Mouse (Mus musculus): Measurements from ENCODE around the gene Homer3. TPM values are rescaled to one million over a fixed set of nuclear protein-coding genes. Genes with fewer than 3 reads are reported as not detected.

The Homer3 gene
- total and polyA plus RNA-seq, 2 experiments from 2014 or later: 13.8 to 36.4 TPM

- Histone ChIP-seq H3K4me2 (ENCODE audit: low read depth, low read length, poor library complexity, severe bottlenecking) (no peak overlapping the region), H3K4me1 (ENCODE audit: insufficient read depth, low read length) (0 out of 2 replicates have a peak, but pooled peaks cover 3% of the 10 kb centered on the region), H3K27ac (ENCODE audit: low read depth, low read length) (peak overlapping the region; percentile 64), H3K9ac (replicated peaks; ENCODE audit: low read length, poor library complexity, severe bottlenecking) (no peak overlapping the region), H3K9me3 (ENCODE audit: low read length) (no peaks in the 10 kb centered on the region), H3K4me3 (ENCODE audit: low read depth, low read length) (no peak overlapping the region), H3K27me3 (ENCODE audit: insufficient read depth, low read length) (no peaks in the 10 kb centered on the region), H3K36me3 (ENCODE audit: insufficient read depth, low read length) (peaks cover 75% of the 10 kb centered on the region)
- TF ChIP-seq CTCF (IDR thresholded peaks at IDR 0.05): peak; percentile 78
- ATAC-seq (ENCODE audit: low FRiP score): peak; percentile 71
- peak; percentile 85 for DNase-seq (ENCODE audit: low spot score)
- 26% methylated on average over 40 of the region's 41 CpGs for WGBS
Observed at GRCm38 (mm10) chr8:70332070-70332877, 49.6 kb downstream of the Homer3 start.

GRCm38 (mm10) chr8:70332878-70333202, 50.2 kb downstream of the Homer3 start:
- no peak overlapping the region for H3K9ac ChIP-seq (replicated peaks; ENCODE audit: low read length, poor library complexity, severe bottlenecking)
- no peak overlapping the region for H3K4me3 ChIP-seq (ENCODE audit: low read depth, low read length)
- H3K9me3 ChIP-seq (ENCODE audit: low read length): no peaks in the 10 kb centered on the region
- H3K27ac ChIP-seq (ENCODE audit: low read depth, low read length): no peak overlapping the region
- 0 out of 2 replicates have a peak, but pooled peaks cover 3% of the 10 kb centered on the region for H3K4me1 ChIP-seq (ENCODE audit: insufficient read depth, low read length)
- peaks cover 76% of the 10 kb centered on the region for H3K36me3 ChIP-seq (ENCODE audit: insufficient read depth, low read length)
- WGBS: 96% methylated on average over 6 of the region's 6 CpGs
- no peaks in the 10 kb centered on the region for H3K27me3 ChIP-seq (ENCODE audit: insufficient read depth, low read length)
- no peak overlapping the region for H3K4me2 ChIP-seq (ENCODE audit: low read depth, low read length, poor library complexity, severe bottlenecking)
- no peak for TF ChIP-seq CTCF (IDR thresholded peaks at IDR 0.05)
- no peak for ATAC-seq (ENCODE audit: low FRiP score)
- no peak for DNase-seq (ENCODE audit: low spot score)

- Histone ChIP-seq H3K9ac (replicated peaks; ENCODE audit: low read length, poor library complexity, severe bottlenecking) (no peak overlapping the region), H3K9me3 (ENCODE audit: low read length) (no peaks in the 10 kb centered on the region), H3K36me3 (ENCODE audit: insufficient read depth, low read length) (peaks cover 94% of the 10 kb centered on the region), H3K4me1 (ENCODE audit: insufficient read depth, low read length) (no peaks in the 10 kb centered on the region), H3K27ac (ENCODE audit: low read depth, low read length) (no peak overlapping the region), H3K27me3 (ENCODE audit: insufficient read depth, low read length) (no peaks in the 10 kb centered on the region), H3K4me3 (ENCODE audit: low read depth, low read length) (no peak overlapping the region), H3K4me2 (ENCODE audit: low read depth, low read length, poor library complexity, severe bottlenecking) (no peak overlapping the region)
- ATAC-seq (ENCODE audit: low FRiP score) (no peak), DNase-seq (ENCODE audit: low spot score) (no peak)
- WGBS: 95% methylated on average over 7 of the region's 7 CpGs
- TF ChIP-seq CTCF (IDR thresholded peaks at IDR 0.05): no peak
Observed at GRCm38 (mm10) chr8:70338931-70339330, 56.3 kb downstream of the Homer3 start.

- TF ChIP-seq CTCF (IDR thresholded peaks at IDR 0.05): no peak
- WGBS: 93% methylated on average over 7 of the region's 7 CpGs
- no peak overlapping the region for H3K9ac ChIP-seq (replicated peaks; ENCODE audit: low read length, poor library complexity, severe bottlenecking)
- no peaks in the 10 kb centered on the region for H3K4me1 ChIP-seq (ENCODE audit: insufficient read depth, low read length)
- ATAC-seq (ENCODE audit: low FRiP score) (no peak), DNase-seq (ENCODE audit: low spot score) (no peak)
- no peak overlapping the region for H3K4me3 ChIP-seq (ENCODE audit: low read depth, low read length)
- H3K27ac ChIP-seq (ENCODE audit: low read depth, low read length): no peak overlapping the region
- H3K27me3 ChIP-seq (ENCODE audit: insufficient read depth, low read length): no peaks in the 10 kb centered on the region
- no peak overlapping the region for H3K4me2 ChIP-seq (ENCODE audit: low read depth, low read length, poor library complexity, severe bottlenecking)
- peaks cover 77% of the 10 kb centered on the region for H3K36me3 ChIP-seq (ENCODE audit: insufficient read depth, low read length)
- no peaks in the 10 kb centered on the region for H3K9me3 ChIP-seq (ENCODE audit: low read length)
Observed at GRCm38 (mm10) chr8:70340659-70341058, 58.0 kb downstream of the Homer3 start.

- 93% methylated on average over 14 of the region's 14 CpGs for WGBS
- no peak overlapping the region for H3K4me2 ChIP-seq (ENCODE audit: low read depth, low read length, poor library complexity, severe bottlenecking)
- ATAC-seq (ENCODE audit: low FRiP score): no peak
Observed at GRCm38 (mm10) chr8:70342007-70342406, 59.4 kb downstream of the Homer3 start.

GRCm38 (mm10) chr8:70343076-70343475, 60.4 kb downstream of the Homer3 start:
- 87% methylated on average over 7 of the region's 7 CpGs for WGBS
- Histone ChIP-seq H3K9me3 (ENCODE audit: low read length) (no peaks in the 10 kb centered on the region), H3K27ac (ENCODE audit: low read depth, low read length) (no peak overlapping the region), H3K4me1 (ENCODE audit: insufficient read depth, low read length) (no peaks in the 10 kb centered on the region), H3K4me3 (ENCODE audit: low read depth, low read length) (no peak overlapping the region), H3K4me2 (ENCODE audit: low read depth, low read length, poor library complexity, severe bottlenecking) (no peak overlapping the region), H3K9ac (replicated peaks; ENCODE audit: low read length, poor library complexity, severe bottlenecking) (no peak overlapping the region), H3K36me3 (ENCODE audit: insufficient read depth, low read length) (peaks cover 53% of the 10 kb centered on the region), H3K27me3 (ENCODE audit: insufficient read depth, low read length) (no peaks in the 10 kb centered on the region)
- no peak for DNase-seq (ENCODE audit: low spot score)
- no peak for TF ChIP-seq CTCF (IDR thresholded peaks at IDR 0.05)
- no peak for ATAC-seq (ENCODE audit: low FRiP score)

More at GRCm38 (mm10) chr8:70342007-70342406, 59.4 kb downstream of the Homer3 start:
- no peak overlapping the region for H3K9ac ChIP-seq (replicated peaks; ENCODE audit: low read length, poor library complexity, severe bottlenecking)
- H3K4me3 ChIP-seq (ENCODE audit: low read depth, low read length): no peak overlapping the region
- DNase-seq (ENCODE audit: low spot score): no peak
- no peaks in the 10 kb centered on the region for H3K27me3 ChIP-seq (ENCODE audit: insufficient read depth, low read length)
- no peaks in the 10 kb centered on the region for H3K4me1 ChIP-seq (ENCODE audit: insufficient read depth, low read length)
- H3K36me3 ChIP-seq (ENCODE audit: insufficient read depth, low read length): peaks cover 64% of the 10 kb centered on the region
- no peaks in the 10 kb centered on the region for H3K9me3 ChIP-seq (ENCODE audit: low read length)
- TF ChIP-seq CTCF (IDR thresholded peaks at IDR 0.05): no peak
- H3K27ac ChIP-seq (ENCODE audit: low read depth, low read length): no peak overlapping the region

All from midbrain, postnatal 0 days (tissue).